Mouse (Mus musculus) MEL (cell line): ENCODE measurements at regions not wholly inside any gene's neighbourhood (a gene's known extent, or its start where the extent isn't known, plus 50 kb on each side); places are given as distances from the start of the nearest gene placed in this dataset.

Experiments used
- DNase-seq: peaks from one replicate; pipeline ENCODE4 v3.0.0; 2011; ENCODE audit warnings: low read depth, low spot score
- H3K27ac ChIP-seq: 2 replicates; pipeline ENCODE4 v1.5.1; 2012; ENCODE audit warnings: low read depth, mild to moderate bottlenecking, control low read depth, low read length, moderate library complexity; ENCODE audit not compliant: control insufficient read depth
- H3K27me3 ChIP-seq, 2 experiments: fragments of 150-350 bp in 1 of 2; sonication (generic) in 1 of 2; 2 replicates each; pipeline ENCODE4 v1.6.1; 2012; ENCODE audit warnings: low read length in 2 of 2, mild to moderate bottlenecking in 2 of 2, improper control_type of control experiment in 1 of 2, moderate library complexity in 1 of 2; ENCODE audit not compliant: insufficient read depth in 2 of 2, control insufficient read depth in 1 of 2
- H3K36me3 ChIP-seq, 2 experiments: 2 replicates each; pipeline ENCODE4 v1.6.1; 2012 to 2014; ENCODE audit warnings: low read length in 2 of 2, improper control_type of control experiment in 1 of 2, inconsistent platforms in 1 of 2, mild to moderate bottlenecking in 1 of 2; ENCODE audit not compliant: insufficient read depth in 2 of 2, control insufficient read depth in 1 of 2
- H3K4me1 ChIP-seq, 2 experiments: fragments of 150-350 bp in 1 of 2; sonication (generic) in 1 of 2; 2 replicates each; pipeline ENCODE4 v1.6.1; 2012; ENCODE audit warnings: low read length in 2 of 2, improper control_type of control experiment in 1 of 2, mild to moderate bottlenecking in 1 of 2; ENCODE audit not compliant: insufficient read depth in 2 of 2, control insufficient read depth in 1 of 2
- H3K4me3 ChIP-seq, 2 experiments: fragments of 150-350 bp in 1 of 2; sonication (generic) in 1 of 2; 2 replicates each; pipeline ENCODE4 v1.5.1; 2012; ENCODE audit warnings: low read depth in 2 of 2, low read length in 2 of 2, mild to moderate bottlenecking in 2 of 2, moderate library complexity in 2 of 2, control low read depth in 1 of 2, improper control_type of control experiment in 1 of 2; ENCODE audit not compliant: control insufficient read depth in 1 of 2, insufficient read depth in 1 of 2
- H3K79me2 ChIP-seq: 2 replicates; pipeline ENCODE4 v1.6.1; 2012; ENCODE audit warnings: mild to moderate bottlenecking, low read length, moderate library complexity; ENCODE audit not compliant: control insufficient read depth, poor library complexity, insufficient read depth
- H3K9ac ChIP-seq: 2 replicates; pipeline ENCODE4 v1.6.1; 2012; ENCODE audit warnings: low read depth, mild to moderate bottlenecking, control low read depth, low read length, moderate library complexity; ENCODE audit not compliant: control insufficient read depth, poor library complexity, severe bottlenecking
- H3K9me3 ChIP-seq: fragments of 150-350 bp; sonication (generic); replicated peaks from 2 replicates; pipeline ENCODE4 v1.6.1; 2012; ENCODE audit warnings: mild to moderate bottlenecking, low read length, improper control_type of control experiment, moderate library complexity; ENCODE audit not compliant: insufficient read depth
- BHLHE40 ChIP-seq: IDR thresholded peaks from 2 replicates; pipeline ENCODE4 v1.6.1; 2012; ENCODE audit warnings: low read depth, mild to moderate bottlenecking, inconsistent platforms, low read length, improper control_type of control experiment, borderline replicate concordance
- CHD1 ChIP-seq: IDR thresholded peaks from 2 replicates; pipeline ENCODE4 v1.6.1; 2012; ENCODE audit warnings: low read depth, mild to moderate bottlenecking, inconsistent platforms, low read length, improper control_type of control experiment
- CHD2 ChIP-seq: IDR thresholded peaks from 2 replicates; pipeline ENCODE4 v1.6.1; 2011; ENCODE audit warnings: low read length, improper control_type of control experiment
- CTCF ChIP-seq, 3 experiments: IDR thresholded peaks in 2 of 3; conservative IDR thresholded peaks in 1 of 3; 2 replicates each; pipeline ENCODE4 v1.5.1; 2011 to 2012; ENCODE audit warnings: low read length in 3 of 3, low read depth in 2 of 3, mild to moderate bottlenecking in 2 of 3, improper control_type of control experiment in 1 of 3, inconsistent platforms in 1 of 3, mixed read lengths in 1 of 3, moderate library complexity in 1 of 3; ENCODE audit not compliant: control insufficient read depth in 1 of 3, insufficient read depth in 1 of 3, poor library complexity in 1 of 3, severe bottlenecking in 1 of 3
- E2F4 ChIP-seq: IDR thresholded peaks from 2 replicates; pipeline ENCODE4 v1.6.1; 2011; ENCODE audit warnings: low read depth, low read length, improper control_type of control experiment, borderline replicate concordance
- ELF1 ChIP-seq: IDR thresholded peaks from 2 replicates; pipeline ENCODE4 v1.6.1; 2014; ENCODE audit warnings: low read depth, mild to moderate bottlenecking, inconsistent platforms, low read length, improper control_type of control experiment, moderate library complexity
- EP300 ChIP-seq, 2 experiments: IDR thresholded peaks; 2 replicates each; pipeline ENCODE4 v1.6.1; 2011; ENCODE audit warnings: improper control_type of control experiment in 2 of 2, low read length in 2 of 2, low read depth in 1 of 2, mild to moderate bottlenecking in 1 of 2
- ETS1 ChIP-seq: IDR thresholded peaks from 2 replicates; pipeline ENCODE4 v1.6.1; 2012; ENCODE audit warnings: low read depth, mild to moderate bottlenecking, inconsistent platforms, low read length, improper control_type of control experiment, moderate library complexity
- GABPA ChIP-seq: IDR thresholded peaks from 2 replicates; pipeline ENCODE4 v1.6.1; 2012; ENCODE audit warnings: low read depth, mild to moderate bottlenecking, inconsistent platforms, low read length, improper control_type of control experiment, moderate library complexity
- HCFC1 ChIP-seq: IDR thresholded peaks from 2 replicates; pipeline ENCODE4 v1.6.1; 2012; ENCODE audit warnings: low read depth, mild to moderate bottlenecking, inconsistent platforms, low read length, improper control_type of control experiment, moderate library complexity
- JUND ChIP-seq: IDR thresholded peaks from 2 replicates; pipeline ENCODE4 v1.6.1; 2011; ENCODE audit warnings: low read depth, mild to moderate bottlenecking, improper control_type of control experiment, low read length
- MAFK ChIP-seq: IDR thresholded peaks from 2 replicates; pipeline ENCODE4 v1.6.1; 2011; ENCODE audit warnings: low read depth, mild to moderate bottlenecking, low read length, improper control_type of control experiment, borderline replicate concordance
- MAX ChIP-seq: IDR thresholded peaks from 2 replicates; pipeline ENCODE4 v1.6.1; 2011; ENCODE audit warnings: low read length, improper control_type of control experiment
- MEF2A ChIP-seq: IDR thresholded peaks from 2 replicates; pipeline ENCODE4 v1.6.1; 2014; ENCODE audit warnings: low read depth, mild to moderate bottlenecking, inconsistent platforms, low read length, improper control_type of control experiment; ENCODE audit not compliant: poor library complexity, insufficient replicate concordance, severe bottlenecking; ENCODE audit errors: extremely low read depth
- MXI1 ChIP-seq: IDR thresholded peaks from 2 replicates; pipeline ENCODE4 v1.6.1; 2011; ENCODE audit warnings: mild to moderate bottlenecking, low read depth, low read length, improper control_type of control experiment
- MYC ChIP-seq: IDR thresholded peaks from 2 replicates; pipeline ENCODE4 v1.6.1; 2011; ENCODE audit warnings: low read depth, mild to moderate bottlenecking, low read length, improper control_type of control experiment, moderate library complexity
- NELFE ChIP-seq: IDR thresholded peaks from 2 replicates; pipeline ENCODE4 v1.6.1; 2011; ENCODE audit warnings: low read depth, low read length, improper control_type of control experiment
- POLR2AphosphoS2 ChIP-seq: IDR thresholded peaks from 2 replicates; pipeline ENCODE4 v1.6.1; 2011; ENCODE audit warnings: low read length, improper control_type of control experiment
- RAD21 ChIP-seq: IDR thresholded peaks from 2 replicates; pipeline ENCODE4 v1.6.1; 2011; ENCODE audit warnings: mild to moderate bottlenecking, low read depth, low read length, improper control_type of control experiment
- SIN3A ChIP-seq: IDR thresholded peaks from 2 replicates; pipeline ENCODE4 v1.6.1; 2012; ENCODE audit warnings: low read length, improper control_type of control experiment, inconsistent platforms
- SMC3 ChIP-seq: IDR thresholded peaks from 2 replicates; pipeline ENCODE4 v1.6.1; 2011; ENCODE audit warnings: low read depth, low read length, improper control_type of control experiment
- TAL1 ChIP-seq: IDR thresholded peaks from 2 replicates; pipeline ENCODE4 v1.6.1; 2012; ENCODE audit warnings: mild to moderate bottlenecking, inconsistent platforms, low read length, moderate library complexity, mixed read lengths
- USF1 ChIP-seq: IDR thresholded peaks from 2 replicates; pipeline ENCODE4 v1.6.1; 2014; ENCODE audit warnings: low read depth, mild to moderate bottlenecking, inconsistent platforms, low read length, improper control_type of control experiment, moderate library complexity
- USF2 ChIP-seq, 2 experiments: IDR thresholded peaks; 2 replicates each; pipeline ENCODE4 v1.6.1; 2011 to 2012; ENCODE audit warnings: improper control_type of control experiment in 2 of 2, low read length in 2 of 2, borderline replicate concordance in 1 of 2, inconsistent platforms in 1 of 2, low read depth in 1 of 2, mild to moderate bottlenecking in 1 of 2; ENCODE audit not compliant: insufficient read depth in 1 of 2
- ZKSCAN1 ChIP-seq: IDR thresholded peaks from 2 replicates; pipeline ENCODE4 v1.6.1; 2012; ENCODE audit warnings: low read depth, mild to moderate bottlenecking, inconsistent platforms, low read length, improper control_type of control experiment, moderate library complexity
- ZMIZ1 ChIP-seq: IDR thresholded peaks from 2 replicates; pipeline ENCODE4 v1.6.1; 2012; ENCODE audit warnings: low read depth, mild to moderate bottlenecking, inconsistent platforms, low read length, improper control_type of control experiment, moderate library complexity

- DNase-seq: no peak
- Histone ChIP-seq H3K4me3 (no peak overlapping the region), H3K9me3 (no peaks in the 10 kb centered on the region), H3K9ac (no peak overlapping the region), H3K4me1 (no peaks in the 10 kb centered on the region), H3K27ac (no peak overlapping the region), H3K27me3 (no peaks in the 10 kb centered on the region), H3K79me2 (no peaks in the 10 kb centered on the region), H3K36me3 (no peaks in the 10 kb centered on the region)
- TF ChIP-seq NELFE (no peak), HCFC1 (no peak), ELF1 (no peak), TAL1 (no peak), RAD21 (no peak), USF2 (IDR thresholded peaks at IDR 0.05; ENCODE audit: borderline replicate concordance in 1 of 2, insufficient read depth in 1 of 2, low read depth in 1 of 2, low read length in 2 of 2) (no peak), USF1 (no peak), ZKSCAN1 (no peak), CHD2 (no peak), CHD1 (no peak), MAX (no peak), GABPA (no peak), CTCF (IDR thresholded peaks at IDR 0.05 in 2 of 3, conservative IDR thresholded peaks at IDR 0.05 in 1 of 3; ENCODE audit: control insufficient read depth in 1 of 3, insufficient read depth in 1 of 3, low read depth in 2 of 3, low read length in 3 of 3, poor library complexity in 1 of 3, severe bottlenecking in 1 of 3) (no peak), SMC3 (no peak)
These were observed 227.0 kb upstream of the Zfp703 start for GRCm38 (mm10) chr8:26750120-26750519.

- DNase-seq: no peak
- Histone ChIP-seq H3K9ac (no peak overlapping the region), H3K27me3 (no peaks in the 10 kb centered on the region), H3K27ac (no peak overlapping the region), H3K4me3 (no peak overlapping the region), H3K4me1 (no peaks in the 10 kb centered on the region), H3K79me2 (no peaks in the 10 kb centered on the region), H3K9me3 (no peaks in the 10 kb centered on the region), H3K36me3 (no peaks in the 10 kb centered on the region)
- TF ChIP-seq ZMIZ1: no peak
- no peak for TF ChIP-seq MYC
- TF ChIP-seq ZKSCAN1: no peak
- TF ChIP-seq CTCF (IDR thresholded peaks at IDR 0.05 in 2 of 3, conservative IDR thresholded peaks at IDR 0.05 in 1 of 3; ENCODE audit: control insufficient read depth in 1 of 3, insufficient read depth in 1 of 3, low read depth in 2 of 3, low read length in 3 of 3, poor library complexity in 1 of 3, severe bottlenecking in 1 of 3): no peak
- TF ChIP-seq NELFE: no peak
- no peak for TF ChIP-seq ETS1
- TF ChIP-seq MEF2A: no peak
- TF ChIP-seq USF2 (IDR thresholded peaks at IDR 0.05; ENCODE audit: borderline replicate concordance in 1 of 2, insufficient read depth in 1 of 2, low read depth in 1 of 2, low read length in 2 of 2): no peak
- TF ChIP-seq ELF1: no peak
- no peak for TF ChIP-seq MAFK
- no peak for TF ChIP-seq E2F4
- TF ChIP-seq POLR2AphosphoS2: no peak
- TF ChIP-seq SMC3: no peak
- no peak for TF ChIP-seq JUND
- TF ChIP-seq BHLHE40: no peak
- no peak for TF ChIP-seq MXI1
- no peak for TF ChIP-seq SIN3A
- no peak for TF ChIP-seq EP300 (IDR thresholded peaks at IDR 0.05; ENCODE audit: low read depth in 1 of 2, low read length in 2 of 2)
- no peak for TF ChIP-seq TAL1
- no peak for TF ChIP-seq USF1
These were observed 225.5 kb upstream of the Zfp703 start for GRCm38 (mm10) chr8:26751651-26752050.
